Mouse (Mus musculus): ENCODE data around the gene Amigo3.

DNA sequence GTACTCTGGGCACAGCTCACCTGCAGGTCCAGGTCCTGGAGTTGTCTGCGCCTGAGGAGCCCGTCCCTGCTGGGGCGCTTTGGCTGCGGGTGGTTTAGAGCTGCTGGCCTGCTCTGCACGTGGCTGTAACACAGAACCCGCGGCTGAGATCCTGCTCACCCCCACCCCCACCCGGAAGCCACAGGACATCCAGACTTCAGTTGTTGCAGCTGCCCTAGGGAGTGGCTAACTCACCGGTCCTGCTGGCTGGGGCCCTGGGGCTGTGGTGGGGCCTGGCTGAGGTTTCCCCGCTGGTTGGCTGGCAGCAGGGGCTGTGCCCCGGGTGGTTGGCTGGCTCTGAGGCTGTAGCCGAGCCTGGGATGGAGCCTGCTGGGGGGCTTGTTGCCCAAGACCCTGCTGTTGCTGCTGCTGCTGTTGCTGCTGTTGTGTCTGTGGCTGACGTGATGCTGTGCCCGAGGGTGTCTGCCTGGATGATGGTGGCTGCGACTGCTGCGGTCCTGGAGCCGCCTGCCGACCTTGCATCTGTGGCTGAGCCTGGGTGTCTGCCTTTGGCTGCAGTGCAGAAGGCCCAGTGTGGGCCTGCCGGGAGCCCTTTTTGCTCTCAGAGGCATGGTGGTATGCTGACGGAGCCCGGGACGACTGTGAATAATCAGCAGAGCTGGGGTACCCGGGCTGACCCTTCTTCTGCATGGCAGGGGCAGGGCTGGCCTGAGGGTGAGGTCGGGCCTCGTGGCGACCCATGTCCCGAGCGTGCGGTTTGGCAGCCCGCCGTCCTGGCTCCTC, 52.0 kb downstream of the Amigo3 start:
- TF ChIP-seq EP300 (IDR thresholded peaks at IDR 0.05) (no peak), CTCF (IDR thresholded peaks at IDR 0.05) (no peak)

Data from lung, postnatal 0 days (tissue).